Mouse (Mus musculus) megakaryocyte, embryonic 14.5 days (primary cell): ENCODE measurements around the gene Rptor. TPM values are rescaled to one million over a fixed set of nuclear protein-coding genes. Genes with fewer than 3 reads are reported as not detected.

ENCODE experiments used
- H3K27me3 ChIP-seq: replicated peaks from 2 replicates; pipeline ENCODE3; 2012; ENCODE audit warnings: inconsistent platforms
- H3K36me3 ChIP-seq: replicated peaks from 2 replicates; pipeline ENCODE3; 2012; ENCODE audit warnings: low read length, inconsistent platforms, mixed read lengths
- H3K4me1 ChIP-seq: 2 replicates; pipeline ENCODE4 v1.6.1; 2012; ENCODE audit warnings: inconsistent platforms
- H3K4me3 ChIP-seq: replicated peaks from 2 replicates; pipeline ENCODE3; 2012; ENCODE audit warnings: moderate library complexity, mild to moderate bottlenecking, inconsistent platforms
- H3K9me3 ChIP-seq: 2 replicates; pipeline ENCODE4 v1.6.1; 2012; ENCODE audit warnings: inconsistent platforms
- FLI1 ChIP-seq: IDR thresholded peaks from 2 replicates; pipeline ENCODE4 v1.6.1; 2012; ENCODE audit warnings: low read length, inconsistent platforms, mixed read lengths
- GATA1 ChIP-seq: IDR thresholded peaks from 3 replicates; pipeline ENCODE4 v1.6.1; 2012; ENCODE audit warnings: mixed read lengths, low read length, inconsistent platforms, borderline replicate concordance
- polyA plus RNA-seq: library from polyadenylated mRNA; stranded (reverse); fragments of >175 nt; gene quantifications from 2 replicates; pipeline ENCODE4 v1.2.3, GENCODE M21; 2012; ENCODE audit warnings: low replicate concordance; ENCODE audit not compliant: insufficient read depth

The Rptor gene
- polyA plus RNA-seq, 1 experiment: 20.2 TPM

DNA sequence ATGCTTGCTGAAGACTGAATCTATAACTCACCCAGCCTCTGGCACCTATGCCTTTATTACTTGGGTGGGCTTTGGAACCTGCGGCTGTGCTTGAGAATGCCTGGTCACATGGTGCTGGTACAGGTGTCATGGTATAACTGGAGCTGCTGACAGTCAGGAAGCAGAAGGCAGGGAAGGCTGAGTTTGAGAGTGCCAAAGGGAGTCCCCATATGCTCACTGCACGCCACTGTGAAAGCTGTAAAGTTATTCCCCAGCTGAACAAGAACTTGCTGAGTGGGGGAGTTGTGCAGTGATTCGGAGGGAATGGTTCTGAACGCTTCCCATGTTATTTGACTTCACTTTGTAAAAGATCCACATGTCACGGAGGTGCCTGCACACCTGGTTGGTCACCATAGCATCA is 75.7 kb downstream of the Rptor start:
- no peak overlapping the region for H3K4me3 ChIP-seq
- no peak for TF ChIP-seq FLI1
- TF ChIP-seq GATA1: no peak
- H3K27me3 ChIP-seq: no peaks in the 10 kb centered on the region
- H3K4me1 ChIP-seq: peaks cover 92% of the 10 kb centered on the region
- peaks cover 6% of the 10 kb centered on the region for H3K9me3 ChIP-seq
- peaks cover 9% of the 10 kb centered on the region for H3K36me3 ChIP-seq

GRCm38 (mm10) chr11:119680735-119681134 is 78.0 kb downstream of the Rptor start:
- H3K4me3 ChIP-seq: peak overlapping the region; percentile 2
- no peaks in the 10 kb centered on the region for H3K9me3 ChIP-seq
- H3K27me3 ChIP-seq: no peaks in the 10 kb centered on the region
- H3K4me1 ChIP-seq: peaks cover 95% of the 10 kb centered on the region
- TF ChIP-seq FLI1 (no peak), GATA1 (no peak)
- H3K36me3 ChIP-seq: peaks cover 2% of the 10 kb centered on the region

DNA sequence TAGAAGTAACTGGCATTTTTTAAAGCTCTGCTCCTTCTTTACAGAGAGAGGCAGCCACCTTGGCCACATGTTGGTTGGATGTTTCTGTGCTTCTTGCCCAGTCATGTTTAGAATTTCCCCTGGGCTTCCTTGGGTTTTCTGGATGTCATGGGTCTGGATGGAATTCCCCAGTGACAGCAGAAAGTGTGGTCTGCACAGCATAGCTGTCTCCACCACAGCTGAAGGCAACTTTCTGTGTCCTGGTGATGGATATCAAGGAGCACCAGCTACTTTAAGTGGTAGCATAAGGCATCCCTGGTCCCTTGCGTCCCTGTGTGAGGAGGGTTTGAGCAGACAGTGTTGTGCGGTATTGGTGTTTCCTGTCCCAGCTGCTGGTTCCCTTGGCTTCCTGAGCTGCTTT is 79.6 kb downstream of the Rptor start:
- TF ChIP-seq FLI1: no peak
- TF ChIP-seq GATA1: no peak
- Histone ChIP-seq H3K9me3 (no peaks in the 10 kb centered on the region), H3K36me3 (peaks cover 4% of the 10 kb centered on the region), H3K4me1 (peaks cover 91% of the 10 kb centered on the region), H3K27me3 (no peaks in the 10 kb centered on the region), H3K4me3 (peak overlapping the region; percentile 64)

- Histone ChIP-seq H3K27me3 (no peaks in the 10 kb centered on the region), H3K4me3 (peak overlapping the region; percentile 38), H3K9me3 (no peaks in the 10 kb centered on the region), H3K4me1 (peaks cover 92% of the 10 kb centered on the region), H3K36me3 (peaks cover 9% of the 10 kb centered on the region)
- TF ChIP-seq FLI1: no peak
- TF ChIP-seq GATA1: no peak
Observed at GRCm38 (mm10) chr11:119683796-119684195, 81.1 kb downstream of the Rptor start.

DNA sequence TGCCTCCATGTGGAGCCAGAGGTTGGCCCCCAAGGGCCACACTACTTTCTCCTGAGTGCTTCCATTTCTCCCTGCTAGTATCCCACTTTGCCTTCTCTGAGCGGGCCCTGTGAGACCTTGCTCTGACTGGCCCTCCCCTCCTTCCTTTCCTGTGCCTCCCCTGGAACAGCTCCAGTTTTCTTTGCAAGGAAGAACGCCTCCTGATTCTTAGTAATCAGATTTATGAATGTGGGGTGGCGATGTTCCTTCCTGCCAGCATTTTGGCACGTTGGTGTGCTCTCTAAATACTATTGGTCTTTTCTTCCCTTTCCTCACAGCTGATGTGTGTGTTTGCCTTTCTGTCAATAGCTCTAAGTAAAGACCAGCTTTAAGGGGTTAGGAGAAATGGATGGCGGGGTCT is 82.8 kb downstream of the Rptor start:
- TF ChIP-seq FLI1 (no peak), GATA1 (no peak)
- Histone ChIP-seq H3K36me3 (peaks cover 16% of the 10 kb centered on the region), H3K4me1 (peaks cover 93% of the 10 kb centered on the region), H3K27me3 (no peaks in the 10 kb centered on the region), H3K9me3 (no peaks in the 10 kb centered on the region), H3K4me3 (no peak overlapping the region)

- H3K4me3 ChIP-seq: peak overlapping the region; percentile 29
- peaks cover 93% of the 10 kb centered on the region for H3K4me1 ChIP-seq
- no peaks in the 10 kb centered on the region for H3K9me3 ChIP-seq
- TF ChIP-seq FLI1: no peak
- TF ChIP-seq GATA1: no peak
- H3K36me3 ChIP-seq: peaks cover 17% of the 10 kb centered on the region
- no peaks in the 10 kb centered on the region for H3K27me3 ChIP-seq
Observed at GRCm38 (mm10) chr11:119685910-119686659, 83.4 kb downstream of the Rptor start.

DNA sequence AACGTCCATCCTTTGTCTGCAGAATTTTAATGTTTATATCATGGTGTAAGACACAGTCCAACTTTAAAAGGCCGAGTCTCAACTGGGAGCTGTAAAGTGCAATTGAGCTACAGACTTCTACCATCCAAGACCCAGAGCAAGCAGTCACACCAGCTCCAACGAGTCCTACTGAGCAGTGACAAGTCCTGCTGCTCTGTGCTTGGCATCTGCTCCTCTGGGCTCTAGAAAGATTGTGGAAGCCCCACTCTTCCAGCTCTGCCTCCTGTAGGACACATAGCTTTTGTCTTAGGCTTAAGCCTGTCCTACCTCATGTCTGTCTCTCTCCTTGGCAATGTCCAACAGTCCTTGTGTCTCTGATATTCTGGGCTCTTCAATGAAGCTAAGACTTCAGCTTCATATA is 84.6 kb downstream of the Rptor start:
- H3K4me1 ChIP-seq: peaks cover 90% of the 10 kb centered on the region
- peaks cover 3% of the 10 kb centered on the region; the same call in 1 of the 2 replicates for H3K9me3 ChIP-seq
- TF ChIP-seq GATA1 (no peak), FLI1 (no peak)
- H3K4me3 ChIP-seq: no peak overlapping the region
- H3K36me3 ChIP-seq: peaks cover 22% of the 10 kb centered on the region
- no peaks in the 10 kb centered on the region for H3K27me3 ChIP-seq

DNA sequence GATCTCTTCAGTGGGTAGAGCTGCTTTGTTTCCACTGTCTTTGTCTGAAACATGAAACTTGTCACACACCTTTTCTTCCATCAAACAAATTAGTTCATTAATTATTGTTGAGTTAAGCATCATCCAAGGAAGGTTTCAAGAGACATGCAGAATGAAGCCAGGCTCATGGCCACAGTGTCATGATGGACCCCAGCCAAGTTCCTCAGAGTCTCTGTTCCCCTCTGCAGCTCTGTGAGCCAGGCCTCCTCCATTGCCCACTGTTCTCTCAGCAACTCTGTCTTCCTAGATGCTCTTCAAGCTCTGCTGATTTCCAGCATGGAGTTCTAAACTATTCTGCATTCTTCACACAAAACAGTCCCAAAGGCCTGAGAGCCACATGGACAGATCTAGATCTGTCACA is 85.3 kb downstream of the Rptor start:
- Histone ChIP-seq H3K36me3 (peaks cover 22% of the 10 kb centered on the region), H3K27me3 (no peaks in the 10 kb centered on the region), H3K4me1 (peaks cover 90% of the 10 kb centered on the region), H3K4me3 (no peak overlapping the region), H3K9me3 (peaks cover 3% of the 10 kb centered on the region; the same call in 1 of the 2 replicates)
- TF ChIP-seq GATA1 (no peak), FLI1 (no peak)

DNA sequence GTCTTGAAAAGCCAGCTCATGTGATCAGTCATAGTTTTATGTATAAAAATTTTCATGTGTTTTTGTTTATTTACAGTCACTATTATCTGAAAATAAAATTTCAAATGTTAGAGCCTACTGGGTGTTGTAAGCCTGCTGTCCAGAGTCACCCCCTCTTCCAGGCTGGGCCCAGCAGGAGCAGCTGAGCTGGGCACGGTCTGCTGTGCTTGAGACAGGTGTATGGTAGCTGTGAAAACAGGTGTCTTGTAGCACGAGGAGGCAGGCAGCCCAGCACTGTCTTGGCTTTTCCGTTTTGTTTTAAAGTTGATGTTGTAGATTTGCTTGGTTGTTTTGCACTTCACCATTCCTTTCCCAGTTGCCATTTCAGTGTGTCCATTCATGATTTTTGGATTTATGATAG is 87.2 kb downstream of the Rptor start:
- Histone ChIP-seq H3K27me3 (no peaks in the 10 kb centered on the region), H3K9me3 (peaks cover 3% of the 10 kb centered on the region; the same call in 1 of the 2 replicates), H3K36me3 (peaks cover 22% of the 10 kb centered on the region), H3K4me3 (no peak overlapping the region), H3K4me1 (peaks cover 84% of the 10 kb centered on the region)
- TF ChIP-seq GATA1 (no peak), FLI1 (no peak)

GRCm38 (mm10) chr11:119692196-119692910 is 89.6 kb downstream of the Rptor start:
- Histone ChIP-seq H3K36me3 (peaks cover 20% of the 10 kb centered on the region), H3K9me3 (peaks cover 3% of the 10 kb centered on the region; the same call in 1 of the 2 replicates), H3K27me3 (no peaks in the 10 kb centered on the region), H3K4me3 (no peak overlapping the region), H3K4me1 (peaks cover 79% of the 10 kb centered on the region)
- no peak for TF ChIP-seq GATA1
- TF ChIP-seq FLI1: no peak
